Mouse (Mus musculus) G1E (cell line): ENCODE measurements around the gene Pcdh15. TPM values are rescaled to one million over a fixed set of nuclear protein-coding genes. Genes with fewer than 3 reads are reported as not detected.

Experiments used
- ATAC-seq: 2 replicates; pipeline ENCODE4 v1.8.0; 2016; ENCODE audit warnings: mild to moderate bottlenecking; ENCODE audit not compliant: insufficient number of reproducible peaks, poor library complexity, low FRiP score, severe bottlenecking; ENCODE audit errors: extremely low read depth
- DNase-seq: peaks from one replicate; pipeline ENCODE4 v3.0.0; 2012; ENCODE audit warnings: low spot score
- H3K27me3 ChIP-seq: 2 replicates; pipeline ENCODE4 v1.6.1; 2012; ENCODE audit warnings: mild to moderate bottlenecking, low read length, inconsistent platforms; ENCODE audit not compliant: insufficient read depth
- H3K36me3 ChIP-seq: replicated peaks from 2 replicates; pipeline ENCODE3; 2012; ENCODE audit warnings: mild to moderate bottlenecking, inconsistent platforms
- H3K4me1 ChIP-seq: 2 replicates; pipeline ENCODE4 v1.6.1; 2012; ENCODE audit warnings: low read depth, low read length, inconsistent platforms, mixed read lengths; ENCODE audit not compliant: insufficient read depth
- H3K4me3 ChIP-seq: 2 replicates; pipeline ENCODE4 v1.5.1; 2012; ENCODE audit warnings: low read depth, mild to moderate bottlenecking, inconsistent platforms, low read length, moderate library complexity, mixed read lengths
- H3K9me3 ChIP-seq: replicated peaks from 2 replicates; pipeline ENCODE4 v1.6.1; 2012; ENCODE audit warnings: inconsistent platforms
- CTCF ChIP-seq: IDR thresholded peaks from 2 replicates; pipeline ENCODE4 v1.5.1; 2012; ENCODE audit warnings: low read depth, low read length, inconsistent platforms, mixed read lengths
- GATA1 ChIP-seq: IDR thresholded peaks from 2 replicates; pipeline ENCODE4 v1.6.1; 2012; ENCODE audit warnings: borderline replicate concordance, low read length, inconsistent platforms, mixed read lengths
- GATA2 ChIP-seq: IDR thresholded peaks from 2 replicates; pipeline ENCODE4 v1.6.1; 2012; ENCODE audit warnings: low read depth, low read length, inconsistent platforms, borderline replicate concordance
- POLR2AphosphoS5 ChIP-seq: IDR thresholded peaks from 2 replicates; pipeline ENCODE4 v1.6.1; 2012; ENCODE audit warnings: low read depth, low read length, inconsistent platforms; ENCODE audit not compliant: insufficient replicate concordance
- TAL1 ChIP-seq: conservative IDR thresholded peaks from 2 replicates; pipeline ENCODE4 v1.6.1; 2012; ENCODE audit warnings: low read depth, low read length, inconsistent platforms, mixed read lengths
- polyA plus RNA-seq: library from polyadenylated mRNA; stranded (reverse); fragments of >175 nt; gene quantifications from 2 replicates; pipeline ENCODE4 v1.2.3, GENCODE M21; 2012
- total RNA-seq, 2 experiments: library from RNA; stranded (forward) in 1 of 2; stranded (reverse) in 1 of 2; fragments of 200-1000 nt in 1 of 2; fragments of >200 nt in 1 of 2; fragmentation: Nextera tagmentation in 1 of 2; gene quantifications; 2 replicates each; pipeline ENCODE4 v1.2.3; 2014 to 2017

Gene Pcdh15
- total and polyA plus RNA-seq, 3 experiments = 0.38 TPM; not detected in 2

DNA sequence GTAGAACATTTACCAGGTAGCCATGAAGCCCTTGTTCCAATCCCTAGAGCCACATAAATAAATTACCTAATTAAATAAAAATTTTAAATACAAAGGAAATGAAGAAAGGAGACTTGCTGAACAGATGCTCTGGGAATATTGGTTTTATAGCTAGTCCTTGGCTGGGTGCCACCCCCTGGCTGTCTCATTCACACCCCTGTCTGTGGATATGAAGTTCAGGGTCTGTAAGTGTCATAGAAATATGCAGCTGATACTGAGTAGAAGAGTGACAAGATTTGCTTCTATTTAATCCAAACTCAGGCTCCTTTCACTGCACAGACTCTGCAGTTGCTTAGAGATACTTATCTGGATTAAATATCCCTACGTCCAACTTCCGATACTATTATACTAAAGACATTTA lies 1205.0 kb downstream of the Pcdh15 start:
- Histone ChIP-seq H3K4me1 (no peaks in the 10 kb centered on the region), H3K36me3 (no peaks in the 10 kb centered on the region), H3K4me3 (no peak overlapping the region), H3K9me3 (peaks cover 4% of the 10 kb centered on the region; the same call in 1 of the 2 replicates), H3K27me3 (no peaks in the 10 kb centered on the region)
- TF ChIP-seq CTCF (no peak), GATA1 (no peak), TAL1 (no peak), POLR2AphosphoS5 (no peak), GATA2 (no peak)
- DNase-seq (no peak), ATAC-seq (no peak)

- DNase-seq (no peak), ATAC-seq (no peak)
- Histone ChIP-seq H3K4me3 (no peak overlapping the region), H3K36me3 (no peaks in the 10 kb centered on the region), H3K4me1 (no peaks in the 10 kb centered on the region), H3K27me3 (no peaks in the 10 kb centered on the region), H3K9me3 (peaks cover 10% of the 10 kb centered on the region; the same call in 1 of the 2 replicates)
- no peak for TF ChIP-seq CTCF
- no peak for TF ChIP-seq POLR2AphosphoS5
- no peak for TF ChIP-seq GATA2
- TF ChIP-seq GATA1 = no peak
- TF ChIP-seq TAL1 = no peak
These were observed 1206.5 kb downstream of the Pcdh15 start for GRCm38 (mm10) chr10:74305439-74306158.

GRCm38 (mm10) chr10:74307035-74307434 lies 1207.9 kb downstream of the Pcdh15 start:
- Histone ChIP-seq H3K27me3 (no peaks in the 10 kb centered on the region), H3K9me3 (peaks cover 13% of the 10 kb centered on the region), H3K36me3 (no peaks in the 10 kb centered on the region), H3K4me1 (no peaks in the 10 kb centered on the region), H3K4me3 (no peak overlapping the region)
- ATAC-seq (no peak), DNase-seq (no peak)
- no peak for TF ChIP-seq GATA2
- TF ChIP-seq GATA1 = no peak
- no peak for TF ChIP-seq POLR2AphosphoS5
- TF ChIP-seq CTCF = no peak
- no peak for TF ChIP-seq TAL1

DNA sequence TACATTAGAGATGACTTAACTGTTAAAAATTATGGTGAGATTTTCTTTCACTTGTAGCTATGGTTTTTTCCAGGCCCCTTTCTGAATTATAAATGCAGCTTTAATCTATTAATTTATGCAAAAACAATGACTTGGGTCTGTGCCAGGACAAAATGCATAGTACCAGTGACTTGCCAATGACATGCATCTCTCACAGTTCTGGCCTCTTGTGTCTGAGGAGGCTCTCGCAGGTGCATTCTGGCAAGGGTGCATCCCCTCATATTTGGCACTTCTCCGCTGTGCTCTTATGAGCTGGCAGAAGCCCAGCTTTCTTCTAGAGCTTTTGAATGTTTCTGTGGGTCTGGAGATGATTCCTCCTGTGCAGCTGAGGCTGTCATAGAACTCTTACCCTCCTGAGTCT lies 1216.9 kb downstream of the Pcdh15 start:
- Histone ChIP-seq H3K36me3 (no peaks in the 10 kb centered on the region), H3K4me3 (no peak overlapping the region), H3K4me1 (no peaks in the 10 kb centered on the region), H3K27me3 (no peaks in the 10 kb centered on the region), H3K9me3 (peaks cover 8% of the 10 kb centered on the region)
- TF ChIP-seq GATA1 (no peak), POLR2AphosphoS5 (no peak), GATA2 (no peak), TAL1 (no peak), CTCF (no peak)
- no peak for DNase-seq
- ATAC-seq = no peak

- TF ChIP-seq TAL1 (no peak), GATA1 (no peak), POLR2AphosphoS5 (no peak), GATA2 (no peak), CTCF (no peak)
- Histone ChIP-seq H3K4me3 (no peak overlapping the region), H3K4me1 (no peaks in the 10 kb centered on the region), H3K27me3 (no peaks in the 10 kb centered on the region), H3K36me3 (no peaks in the 10 kb centered on the region), H3K9me3 (peaks cover 11% of the 10 kb centered on the region)
- ATAC-seq (no peak), DNase-seq (no peak)
These were observed 1236.3 kb downstream of the Pcdh15 start for GRCm38 (mm10) chr10:74335412-74335811.

DNA sequence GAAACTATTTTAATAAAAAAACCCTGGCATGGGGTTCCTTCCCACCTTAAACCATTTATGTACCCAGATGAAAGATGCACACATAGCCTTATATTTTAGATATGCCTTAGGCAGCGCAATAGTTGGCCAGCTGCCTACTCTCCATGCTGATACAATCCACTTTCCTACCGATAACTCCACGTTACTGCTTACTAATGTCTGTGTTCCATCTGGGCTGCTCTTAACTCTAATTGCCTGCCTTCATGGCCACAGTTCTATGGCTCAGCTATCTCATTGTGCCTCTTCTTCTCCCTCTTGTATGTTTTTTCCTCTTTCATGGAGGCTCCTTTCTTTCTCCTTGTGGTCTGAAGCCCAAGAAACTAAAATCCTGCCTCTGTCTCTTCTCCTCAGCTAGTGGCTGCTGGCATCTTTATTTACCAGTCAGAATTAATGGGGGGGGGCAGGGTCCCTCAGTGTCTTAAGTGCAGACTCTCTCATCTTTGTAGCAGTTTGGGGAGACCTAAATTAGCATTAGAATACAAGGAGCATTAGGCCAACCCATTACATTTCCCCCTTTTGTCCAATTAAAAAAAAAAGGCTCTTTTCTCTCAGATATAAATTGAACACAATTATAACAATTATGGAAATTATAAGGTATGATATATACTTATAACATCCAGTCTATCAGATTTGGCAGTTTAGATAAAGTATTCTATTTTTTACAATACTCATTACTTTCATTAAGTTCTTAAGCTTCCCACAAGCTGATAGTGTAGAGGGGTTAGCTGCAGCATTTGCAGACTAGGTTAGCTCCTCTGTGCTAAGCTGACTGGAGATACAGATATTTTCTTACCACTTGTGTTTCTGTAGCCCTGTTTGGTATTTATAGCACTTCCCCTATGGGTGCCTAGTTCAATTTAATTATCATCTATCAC lies 1240.4 kb downstream of the Pcdh15 start:
- ATAC-seq (no peak), DNase-seq (no peak)
- no peak for TF ChIP-seq TAL1
- H3K4me3 ChIP-seq = no peak overlapping the region
- no peaks in the 10 kb centered on the region for H3K27me3 ChIP-seq
- no peaks in the 10 kb centered on the region for H3K4me1 ChIP-seq
- H3K9me3 ChIP-seq = peaks cover 15% of the 10 kb centered on the region
- no peaks in the 10 kb centered on the region for H3K36me3 ChIP-seq
